Mouse (Mus musculus): ENCODE measurements around the gene Gpr68. TPM values are rescaled to one million over a fixed set of nuclear protein-coding genes. Genes with fewer than 3 reads are reported as not detected.

Gene Gpr68
- total and polyA plus RNA-seq, 3 experiments: 0.04 TPM; not detected in 2

GRCm38 (mm10) chr12:100896661-100897060 is 11.3 kb downstream of the Gpr68 start:
- no peak overlapping the region for H3K4me3 ChIP-seq (ENCODE audit: control insufficient read depth in 1 of 2, insufficient read depth in 1 of 2, low read depth in 2 of 2, low read length in 2 of 2)
- no peak overlapping the region for H3K9ac ChIP-seq (ENCODE audit: control insufficient read depth, low read depth, low read length, poor library complexity, severe bottlenecking)
- no peaks in the 10 kb centered on the region for H3K36me3 ChIP-seq (ENCODE audit: control insufficient read depth in 1 of 2, insufficient read depth in 2 of 2, low read length in 2 of 2)
- no peak overlapping the region for H3K27ac ChIP-seq (ENCODE audit: control insufficient read depth, low read depth, low read length)
- DNase-seq (ENCODE audit: low read depth, low spot score): no peak
- H3K79me2 ChIP-seq (ENCODE audit: control insufficient read depth, insufficient read depth, low read length, poor library complexity): no peaks in the 10 kb centered on the region
- TF ChIP-seq ZKSCAN1 (IDR thresholded peaks at IDR 0.05; ENCODE audit: low read depth, low read length) (no peak), ZNF384 (IDR thresholded peaks at IDR 0.05; ENCODE audit: low read depth, low read length) (no peak), KAT2A (conservative IDR thresholded peaks at IDR 0.05; ENCODE audit: low read depth, low read length) (no peak), ELF1 (IDR thresholded peaks at IDR 0.05; ENCODE audit: low read depth, low read length) (no peak), USF2 (IDR thresholded peaks at IDR 0.05; ENCODE audit: borderline replicate concordance in 1 of 2, insufficient read depth in 1 of 2, low read depth in 1 of 2, low read length in 2 of 2) (no peak), MAZ (IDR thresholded peaks at IDR 0.05; ENCODE audit: low read depth, low read length) (no peak), MXI1 (IDR thresholded peaks at IDR 0.05; ENCODE audit: low read depth, low read length) (no peak), MYB (IDR thresholded peaks at IDR 0.05; ENCODE audit: low read depth, low read length) (no peak), TAL1 (IDR thresholded peaks at IDR 0.05; ENCODE audit: low read length) (no peak), GATA1 (IDR thresholded peaks at IDR 0.05; ENCODE audit: low read depth, low read length) (no peak), UBTF (IDR thresholded peaks at IDR 0.05; ENCODE audit: borderline replicate concordance, insufficient read depth, low read depth, low read length) (no peak), CTCF (IDR thresholded peaks at IDR 0.05 in 2 of 3, conservative IDR thresholded peaks at IDR 0.05 in 1 of 3; ENCODE audit: control insufficient read depth in 1 of 3, insufficient read depth in 1 of 3, low read depth in 2 of 3, low read length in 3 of 3, poor library complexity in 1 of 3, severe bottlenecking in 1 of 3) (no peak), EP300 (IDR thresholded peaks at IDR 0.05; ENCODE audit: low read depth in 1 of 2, low read length in 2 of 2) (no peak), BHLHE40 (IDR thresholded peaks at IDR 0.05; ENCODE audit: borderline replicate concordance, low read depth, low read length) (no peak), JUND (IDR thresholded peaks at IDR 0.05; ENCODE audit: low read depth, low read length) (no peak)
- H3K4me1 ChIP-seq (ENCODE audit: control insufficient read depth in 1 of 2, insufficient read depth in 2 of 2, low read length in 2 of 2): no peaks in the 10 kb centered on the region
- peaks cover 6% of the 10 kb centered on the region in 2 experiments for H3K27me3 ChIP-seq (ENCODE audit: control insufficient read depth in 1 of 2, insufficient read depth in 2 of 2, low read length in 2 of 2)
- no peaks in the 10 kb centered on the region for H3K9me3 ChIP-seq (replicated peaks; ENCODE audit: insufficient read depth, low read length)

DNA sequence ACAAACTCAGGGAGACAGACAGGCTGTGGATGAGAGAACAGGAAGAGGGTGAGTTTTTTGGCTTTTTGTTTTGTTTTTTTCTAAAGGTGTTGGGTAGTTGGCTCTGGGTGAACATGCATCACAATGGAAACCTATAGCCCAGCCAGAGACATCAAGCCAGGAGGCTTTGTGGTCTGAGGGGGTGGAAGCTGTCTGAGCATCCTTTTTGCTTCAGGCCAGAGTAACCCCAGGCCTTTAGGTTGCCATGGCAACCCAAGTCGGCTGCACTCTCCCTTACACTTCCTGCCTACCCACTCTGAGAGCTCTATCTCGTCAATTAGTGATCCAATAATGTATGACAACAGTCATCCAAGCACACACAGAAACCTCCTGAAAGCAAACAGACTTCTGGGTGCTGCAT is 12.5 kb downstream of the Gpr68 start:
- no peak for DNase-seq (ENCODE audit: low read depth, low spot score)
- Histone ChIP-seq H3K79me2 (ENCODE audit: control insufficient read depth, insufficient read depth, low read length, poor library complexity) (no peaks in the 10 kb centered on the region), H3K27me3 (ENCODE audit: control insufficient read depth in 1 of 2, insufficient read depth in 2 of 2, low read length in 2 of 2) (peaks cover 3 to 6% of the 10 kb centered on the region in 2 experiments), H3K4me1 (ENCODE audit: control insufficient read depth in 1 of 2, insufficient read depth in 2 of 2, low read length in 2 of 2) (no peaks in the 10 kb centered on the region), H3K9me3 (replicated peaks; ENCODE audit: insufficient read depth, low read length) (no peaks in the 10 kb centered on the region), H3K9ac (ENCODE audit: control insufficient read depth, low read depth, low read length, poor library complexity, severe bottlenecking) (no peak overlapping the region), H3K27ac (ENCODE audit: control insufficient read depth, low read depth, low read length) (no peak overlapping the region), H3K36me3 (ENCODE audit: control insufficient read depth in 1 of 2, insufficient read depth in 2 of 2, low read length in 2 of 2) (peaks cover 0 to 2% of the 10 kb centered on the region in 2 experiments; a peak in 1 of 4 replicates), H3K4me3 (ENCODE audit: control insufficient read depth in 1 of 2, insufficient read depth in 1 of 2, low read depth in 2 of 2, low read length in 2 of 2) (no peak overlapping the region)
- TF ChIP-seq ZNF384 (IDR thresholded peaks at IDR 0.05; ENCODE audit: low read depth, low read length): no peak
- no peak for TF ChIP-seq POLR2AphosphoS5 (IDR thresholded peaks at IDR 0.05; ENCODE audit: borderline replicate concordance, low read depth, low read length)
- TF ChIP-seq CHD1 (IDR thresholded peaks at IDR 0.05; ENCODE audit: low read depth, low read length): no peak
- TF ChIP-seq POLR2A (IDR thresholded peaks at IDR 0.05; ENCODE audit: control insufficient read depth in 1 of 2, insufficient read depth in 1 of 2, low read depth in 1 of 2, low read length in 2 of 2, poor library complexity in 1 of 2): no peak

Measured in MEL (cell line).